Mouse (Mus musculus): ENCODE results near the gene Gm17018.

DNA sequence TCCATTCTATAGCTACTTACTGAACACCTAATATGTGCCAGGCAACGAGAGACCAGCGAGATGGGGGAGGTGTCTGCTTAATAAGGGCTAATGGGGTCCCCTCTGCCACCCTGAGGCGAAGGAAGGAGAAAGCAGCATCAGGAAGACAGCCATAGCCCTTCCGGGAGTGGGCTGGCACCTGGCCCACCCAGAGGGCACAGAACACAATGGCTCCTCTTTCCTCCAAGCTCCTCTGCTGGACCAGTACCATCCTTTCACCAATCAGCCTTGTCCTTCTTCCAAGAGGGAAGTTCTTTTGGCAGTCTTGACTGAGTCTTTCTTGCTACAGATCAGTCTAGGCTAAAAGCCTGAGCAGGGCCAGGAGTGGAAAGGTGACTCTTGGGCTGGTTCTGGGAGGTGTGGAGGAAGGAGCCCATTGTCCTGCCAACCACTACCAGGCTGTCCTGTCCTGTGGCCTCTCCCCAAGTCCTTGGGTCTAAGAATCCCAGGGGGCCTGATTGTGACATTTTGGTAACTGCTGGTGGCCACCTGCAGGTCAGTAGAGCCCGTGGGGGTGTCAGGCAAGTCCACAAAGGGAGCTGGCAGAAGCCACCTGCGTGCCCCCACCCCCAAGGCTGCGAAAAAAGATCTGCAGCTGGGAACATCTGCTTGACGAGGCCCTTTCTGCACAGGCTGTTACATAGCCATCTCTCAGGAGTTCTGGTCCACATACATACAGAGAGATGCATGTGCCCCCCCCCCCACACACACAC lies 19.6 kb upstream of the Gm17018 start:
- no peak for TF ChIP-seq GATA1 (IDR thresholded peaks at IDR 0.05; ENCODE audit: borderline replicate concordance, low read length)
- no peak for TF ChIP-seq FLI1 (IDR thresholded peaks at IDR 0.05; ENCODE audit: low read length)

All from megakaryocyte, embryonic 14.5 days (primary cell).